Mouse (Mus musculus) midbrain, embryonic 10.5 days (tissue): ENCODE results near the gene Gm21969. TPM values are rescaled to one million over a fixed set of nuclear protein-coding genes. Genes with fewer than 3 reads are reported as not detected.

Source experiments
- DNase-seq: peaks from one replicate; pipeline ENCODE4 v3.0.0-alpha.2; 2017; ENCODE audit warnings: low spot score
- H3K27ac ChIP-seq: fragments of 300-500 bp; sonication (generic); replicated peaks from 2 replicates; pipeline ENCODE4 v1.5.1; 2016; ENCODE audit warnings: mild to moderate bottlenecking
- H3K27me3 ChIP-seq: fragments of 300-500 bp; sonication (generic); 2 replicates; pipeline ENCODE4 v1.6.1; 2016; ENCODE audit warnings: low read depth, mild to moderate bottlenecking; ENCODE audit not compliant: poor library complexity, severe bottlenecking
- H3K36me3 ChIP-seq: fragments of 300-500 bp; sonication (generic); 2 replicates; pipeline ENCODE4 v1.6.1; 2016; ENCODE audit warnings: mild to moderate bottlenecking, moderate library complexity
- H3K4me1 ChIP-seq: fragments of 300-500 bp; sonication (generic); 2 replicates; pipeline ENCODE4 v1.6.1; 2016
- H3K4me3 ChIP-seq: fragments of 300-500 bp; sonication (generic); 2 replicates; pipeline ENCODE4 v1.5.1; 2016; ENCODE audit warnings: mild to moderate bottlenecking, moderate library complexity
- H3K9me3 ChIP-seq: fragments of 300-500 bp; sonication (generic); replicated peaks from 2 replicates; pipeline ENCODE4 v1.6.1; 2016; ENCODE audit warnings: mild to moderate bottlenecking
- WGBS: fragments of 180-500 bp; shearing (Covaris S2); methylation state at CpG from one replicate; pipeline ENCODE4 v1.1.7; 2016; 5-methylcytosine and 5-hydroxymethylcytosine counted together
- polyA plus RNA-seq: library from polyadenylated mRNA; unstranded; fragments of >200 nt; fragmentation: Nextera tagmentation; extraction: Ambion mirVana; gene quantifications from 2 replicates; pipeline ENCODE4 v1.2.1, GENCODE M21; 2016

Gm21969 gene
- polyA plus RNA-seq, 1 experiment from 2014 or later, result not detected

GRCm38 (mm10) chr4:139650907-139651306 is 47.9 kb downstream of the Gm21969 start:
- Histone ChIP-seq H3K27ac (peak overlapping the region; percentile 38), H3K9me3 (no peaks in the 10 kb centered on the region), H3K4me3 (no peak overlapping the region), H3K4me1 (peaks cover 12% of the 10 kb centered on the region), H3K27me3 (0 out of 2 replicates have a peak, but pooled peaks cover 3% of the 10 kb centered on the region), H3K36me3 (peaks cover 20% of the 10 kb centered on the region)
- 71% methylated on average over 11 of the region's 11 CpGs for WGBS
- no peak for DNase-seq

GRCm38 (mm10) chr4:139653238-139653637 is 50.3 kb downstream of the Gm21969 start, which contains the start of gene Tas1r2:
Tas1r2 (plus strand) TSS chr4:139653538.
- Histone ChIP-seq H3K27me3 (0 out of 2 replicates have a peak, but pooled peaks cover 3% of the 10 kb centered on the region), H3K9me3 (0 out of 2 replicates have a peak, but pooled peaks cover 2% of the 10 kb centered on the region), H3K36me3 (peaks cover 8% of the 10 kb centered on the region), H3K27ac (0 out of 2 replicates have a peak within 1 kb of the TSS, but pooled peaks have one; percentile 9), H3K4me3 (no peak within 1 kb of the TSS), H3K4me1 (peaks cover 12% of the 10 kb centered on the region)
- 91% methylated on average over 8 of the region's 8 CpGs for WGBS
- no peak for DNase-seq

- no peak for DNase-seq
- Histone ChIP-seq H3K27me3 (no peaks in the 10 kb centered on the region), H3K4me1 (no peaks in the 10 kb centered on the region), H3K4me3 (no peak overlapping the region), H3K36me3 (no peaks in the 10 kb centered on the region), H3K27ac (no peak overlapping the region), H3K9me3 (peaks cover 11% of the 10 kb centered on the region)
- 93% methylated on average over 14 of the region's 14 CpGs for WGBS
These were observed 58.9 kb downstream of the Gm21969 start for GRCm38 (mm10) chr4:139661897-139662296.

- 65% methylated on average over 6 of the region's 6 CpGs for WGBS
These were observed 64.6 kb downstream of the Gm21969 start for GRCm38 (mm10) chr4:139667632-139668031.

GRCm38 (mm10) chr4:139669847-139670246 is 66.9 kb downstream of the Gm21969 start:
- WGBS, result 23% methylated on average over 6 of the region's 6 CpGs
- Histone ChIP-seq H3K4me1 (no peaks in the 10 kb centered on the region), H3K27ac (no peak overlapping the region), H3K36me3 (no peaks in the 10 kb centered on the region), H3K4me3 (no peak overlapping the region), H3K27me3 (peaks cover 18% of the 10 kb centered on the region), H3K9me3 (no peaks in the 10 kb centered on the region)
- DNase-seq, result peak; percentile 75

More at GRCm38 (mm10) chr4:139667632-139668031, 64.6 kb downstream of the Gm21969 start:
- no peaks in the 10 kb centered on the region; the same call in 1 of the 2 replicates for H3K27me3 ChIP-seq
- H3K9me3 ChIP-seq, result no peaks in the 10 kb centered on the region
- no peak overlapping the region for H3K4me3 ChIP-seq
- no peak for DNase-seq
- H3K4me1 ChIP-seq, result no peaks in the 10 kb centered on the region
- H3K27ac ChIP-seq, result no peak overlapping the region
- H3K36me3 ChIP-seq, result no peaks in the 10 kb centered on the region

- 82% methylated on average over 9 of the region's 9 CpGs for WGBS
- Histone ChIP-seq H3K27me3 (peaks cover 25% of the 10 kb centered on the region), H3K4me1 (0 out of 2 replicates have a peak, but pooled peaks cover 4% of the 10 kb centered on the region), H3K27ac (no peak overlapping the region), H3K36me3 (no peaks in the 10 kb centered on the region), H3K4me3 (no peak overlapping the region), H3K9me3 (peaks cover 18% of the 10 kb centered on the region)
- DNase-seq, result no peak
These were observed 72.7 kb downstream of the Gm21969 start for GRCm38 (mm10) chr4:139675696-139676095.

- 82% methylated on average over 22 of the region's 22 CpGs for WGBS
These were observed 81.0 kb downstream of the Gm21969 start for GRCm38 (mm10) chr4:139683728-139684638.

GRCm38 (mm10) chr4:139684639-139685017 is 81.6 kb downstream of the Gm21969 start:
- peak; percentile 79 for DNase-seq
- H3K9me3 ChIP-seq, result peaks cover 17% of the 10 kb centered on the region
- H3K4me3 ChIP-seq, result no peak overlapping the region
- H3K4me1 ChIP-seq, result peaks cover 8% of the 10 kb centered on the region
- 13% methylated on average over 3 of the region's 3 CpGs for WGBS
- H3K36me3 ChIP-seq, result no peaks in the 10 kb centered on the region
- no peak overlapping the region for H3K27ac ChIP-seq
- H3K27me3 ChIP-seq, result peaks cover 17% of the 10 kb centered on the region

More at GRCm38 (mm10) chr4:139683728-139684638, 81.0 kb downstream of the Gm21969 start:
- no peak for DNase-seq
- Histone ChIP-seq H3K4me3 (no peak overlapping the region), H3K36me3 (no peaks in the 10 kb centered on the region), H3K27me3 (peaks cover 15% of the 10 kb centered on the region), H3K27ac (no peak overlapping the region), H3K4me1 (peaks cover 6% of the 10 kb centered on the region), H3K9me3 (peaks cover 22% of the 10 kb centered on the region)

- Histone ChIP-seq H3K27me3 (peaks cover 52% of the 10 kb centered on the region), H3K27ac (no peak overlapping the region), H3K4me3 (no peak overlapping the region), H3K9me3 (no peaks in the 10 kb centered on the region), H3K36me3 (no peaks in the 10 kb centered on the region), H3K4me1 (peaks cover 19% of the 10 kb centered on the region)
- WGBS, result 68% methylated on average over 9 of the region's 9 CpGs
- DNase-seq, result no peak
These were observed 85.1 kb downstream of the Gm21969 start for GRCm38 (mm10) chr4:139688058-139688457.

GRCm38 (mm10) chr4:139689627-139690269 is 86.8 kb downstream of the Gm21969 start:
- Histone ChIP-seq H3K36me3 (no peaks in the 10 kb centered on the region), H3K4me3 (no peak overlapping the region), H3K4me1 (peaks cover 27% of the 10 kb centered on the region), H3K27ac (no peak overlapping the region), H3K9me3 (no peaks in the 10 kb centered on the region), H3K27me3 (peaks cover 68% of the 10 kb centered on the region)
- WGBS, result 39% methylated on average over 7 of the region's 7 CpGs
- no peak for DNase-seq

GRCm38 (mm10) chr4:139693315-139693714 is 90.3 kb downstream of the Gm21969 start:
- Histone ChIP-seq H3K27me3 (peaks cover 69% of the 10 kb centered on the region), H3K9me3 (no peaks in the 10 kb centered on the region), H3K4me3 (no peak overlapping the region), H3K4me1 (peaks cover 32% of the 10 kb centered on the region), H3K36me3 (no peaks in the 10 kb centered on the region), H3K27ac (peak overlapping the region; percentile 7; the same call in 1 of the 2 replicates)
- 14% methylated on average over 5 of the region's 5 CpGs for WGBS
- DNase-seq, result no peak

GRCm38 (mm10) chr4:139697755-139698154 is 94.8 kb downstream of the Gm21969 start:
- WGBS, result 7% methylated on average over 9 of the region's 9 CpGs
- H3K9me3 ChIP-seq, result no peaks in the 10 kb centered on the region
- H3K36me3 ChIP-seq, result no peaks in the 10 kb centered on the region
- peak overlapping the region; percentile 59 for H3K27ac ChIP-seq
- peaks cover 48% of the 10 kb centered on the region for H3K27me3 ChIP-seq
- no peak overlapping the region for H3K4me3 ChIP-seq
- peak; percentile 44 for DNase-seq
- H3K4me1 ChIP-seq, result peaks cover 26% of the 10 kb centered on the region
